Mouse (Mus musculus): Measurements from ENCODE around the gene Sept1. TPM values are rescaled to one million over a fixed set of nuclear protein-coding genes. Genes with fewer than 3 reads are reported as not detected.

Sept1 gene
- polyA plus RNA-seq, 1 experiment from 2014 or later = 11.6 TPM

DNA sequence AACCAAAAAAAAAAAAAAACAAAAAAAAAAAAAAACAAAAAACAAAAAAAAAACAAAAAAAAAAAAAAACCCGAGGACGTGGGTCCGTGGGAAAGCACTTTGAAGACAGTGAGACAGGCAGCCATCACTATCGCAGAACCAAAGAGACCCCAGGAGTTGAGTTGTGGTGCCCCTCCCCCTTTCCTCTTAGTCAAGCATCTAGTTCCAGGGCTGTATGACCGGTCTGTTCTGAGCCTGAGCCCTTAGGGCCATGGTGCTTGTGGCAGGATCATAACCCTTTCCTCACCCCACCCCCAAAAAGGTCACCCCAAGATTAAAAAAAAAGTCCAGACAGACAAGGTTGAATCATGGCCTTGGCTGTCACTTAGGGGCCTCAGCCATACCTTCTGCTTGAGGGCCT is 16.6 kb downstream of the Sept1 start:
- H3K4me2 ChIP-seq (ENCODE audit: low read length) = no peak overlapping the region
- H3K36me3 ChIP-seq (ENCODE audit: control insufficient read depth, insufficient read depth, low read length) = no peaks in the 10 kb centered on the region
- H3K4me1 ChIP-seq (ENCODE audit: control insufficient read depth, insufficient read depth, low read length) = no peaks in the 10 kb centered on the region
- H3K4me3 ChIP-seq (replicated peaks; ENCODE audit: low read depth, low read length) = no peak overlapping the region
- no peak overlapping the region for H3K27ac ChIP-seq (replicated peaks; ENCODE audit: low read depth, low read length)
- H3K9ac ChIP-seq (replicated peaks; ENCODE audit: low read length) = no peak overlapping the region
- ATAC-seq (ENCODE audit: low FRiP score, low TSS enrichment) = no peak
- H3K27me3 ChIP-seq (ENCODE audit: control insufficient read depth, insufficient read depth, low read length) = no peaks in the 10 kb centered on the region; the same call in 1 of the 2 replicates
- DNase-seq = no peak
- H3K9me3 ChIP-seq (ENCODE audit: control insufficient read depth, low read length) = no peaks in the 10 kb centered on the region
- WGBS = 93% methylated on average over 5 of the region's 5 CpGs

DNA sequence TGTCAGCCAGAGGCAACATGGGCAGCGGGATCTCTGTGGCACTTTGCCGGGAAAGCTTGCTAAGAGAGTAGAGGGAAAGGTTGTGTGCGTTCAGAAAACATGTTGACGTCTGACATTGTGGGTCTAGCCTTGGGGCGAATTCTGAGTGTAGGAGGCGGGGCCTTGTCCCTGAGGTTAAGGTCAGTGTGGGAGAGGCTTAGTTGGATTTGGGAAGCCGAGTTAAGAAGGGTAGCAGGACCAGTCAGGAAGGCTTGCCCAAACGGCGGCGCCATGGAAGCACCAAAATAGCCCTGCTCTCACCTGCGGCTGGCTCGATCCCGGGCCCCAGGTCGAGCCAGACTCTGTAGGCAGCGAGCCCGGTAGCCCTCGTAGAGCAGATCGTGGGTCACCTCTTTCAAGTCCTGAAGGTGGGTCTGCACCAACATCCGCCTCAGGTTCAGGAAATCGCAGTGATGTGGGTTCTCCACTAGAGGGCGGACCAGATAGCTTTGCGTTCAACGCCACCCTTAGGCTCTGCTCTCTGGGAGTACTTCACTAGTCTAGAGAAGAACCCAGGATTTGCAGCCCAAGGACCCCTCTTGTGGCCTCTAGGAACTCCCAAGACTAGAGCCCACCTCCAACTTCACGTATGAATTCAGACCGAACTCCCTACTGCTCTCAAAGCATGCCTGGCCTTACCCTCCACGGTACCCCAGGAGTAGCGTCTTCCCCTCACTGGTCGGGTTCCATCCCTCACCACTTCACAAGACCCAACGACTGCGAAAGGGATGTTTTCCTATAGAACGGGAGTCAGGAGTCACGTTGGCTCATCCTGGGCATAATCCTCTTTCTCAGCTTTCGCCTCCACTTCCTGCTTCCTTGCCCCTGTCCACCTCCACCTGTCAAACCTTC is 17.7 kb downstream of the Sept1 start:
- 0 out of 2 replicates have a peak overlapping the region, but pooled peaks have one; percentile 8 for H3K4me3 ChIP-seq (replicated peaks; ENCODE audit: low read depth, low read length)
- H3K9ac ChIP-seq (replicated peaks; ENCODE audit: low read length) = no peak overlapping the region
- ATAC-seq (ENCODE audit: low FRiP score, low TSS enrichment) (no peak), DNase-seq (peak; percentile 86)
- H3K4me2 ChIP-seq (ENCODE audit: low read length) = peak overlapping the region; percentile 40
- no peaks in the 10 kb centered on the region for H3K36me3 ChIP-seq (ENCODE audit: control insufficient read depth, insufficient read depth, low read length)
- no peaks in the 10 kb centered on the region; the same call in 1 of the 2 replicates for H3K27me3 ChIP-seq (ENCODE audit: control insufficient read depth, insufficient read depth, low read length)
- WGBS = 27% methylated on average over 33 of the region's 33 CpGs
- H3K27ac ChIP-seq (replicated peaks; ENCODE audit: low read depth, low read length) = no peak overlapping the region
- H3K4me1 ChIP-seq (ENCODE audit: control insufficient read depth, insufficient read depth, low read length) = no peaks in the 10 kb centered on the region
- no peaks in the 10 kb centered on the region for H3K9me3 ChIP-seq (ENCODE audit: control insufficient read depth, low read length)

- Histone ChIP-seq H3K4me2 (ENCODE audit: low read length) (peak overlapping the region; percentile 40; the same call in 1 of the 2 replicates), H3K9me3 (ENCODE audit: control insufficient read depth, low read length) (no peaks in the 10 kb centered on the region), H3K4me3 (replicated peaks; ENCODE audit: low read depth, low read length) (no peak overlapping the region), H3K36me3 (ENCODE audit: control insufficient read depth, insufficient read depth, low read length) (no peaks in the 10 kb centered on the region), H3K9ac (replicated peaks; ENCODE audit: low read length) (no peak overlapping the region), H3K4me1 (ENCODE audit: control insufficient read depth, insufficient read depth, low read length) (peaks cover 4% of the 10 kb centered on the region), H3K27ac (replicated peaks; ENCODE audit: low read depth, low read length) (no peak overlapping the region), H3K27me3 (ENCODE audit: control insufficient read depth, insufficient read depth, low read length) (no peaks in the 10 kb centered on the region; the same call in 1 of the 2 replicates)
- 31% methylated on average over 21 of the region's 21 CpGs for WGBS
- no peak for ATAC-seq (ENCODE audit: low FRiP score, low TSS enrichment)
- no peak for DNase-seq
Measured at GRCm38 (mm10) chr7:127214521-127214920, 18.4 kb downstream of the Sept1 start.

DNA sequence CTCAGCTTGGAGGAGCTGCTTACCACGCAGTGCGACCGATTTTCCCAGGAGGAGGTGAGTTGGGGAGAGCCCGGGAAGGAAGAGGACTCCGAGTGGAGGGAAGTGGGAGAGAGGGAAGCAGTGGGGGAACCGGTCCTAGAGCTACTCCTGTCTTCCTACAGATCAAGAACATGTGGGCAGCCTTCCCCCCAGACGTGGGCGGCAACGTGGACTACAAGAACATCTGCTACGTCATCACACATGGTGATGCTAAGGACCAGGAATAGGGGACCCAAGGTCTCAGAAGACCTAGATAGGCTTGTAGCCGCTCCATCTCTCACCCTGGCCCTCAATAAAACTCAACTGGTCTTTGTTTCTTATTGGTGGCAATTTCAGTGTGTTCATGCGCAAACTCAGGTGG is 19.0 kb downstream of the Sept1 start:
- Histone ChIP-seq H3K9ac (replicated peaks; ENCODE audit: low read length) (no peak overlapping the region), H3K4me2 (ENCODE audit: low read length) (no peak overlapping the region), H3K9me3 (ENCODE audit: control insufficient read depth, low read length) (no peaks in the 10 kb centered on the region), H3K36me3 (ENCODE audit: control insufficient read depth, insufficient read depth, low read length) (no peaks in the 10 kb centered on the region), H3K27ac (replicated peaks; ENCODE audit: low read depth, low read length) (no peak overlapping the region), H3K4me3 (replicated peaks; ENCODE audit: low read depth, low read length) (no peak overlapping the region), H3K4me1 (ENCODE audit: control insufficient read depth, insufficient read depth, low read length) (peaks cover 8% of the 10 kb centered on the region), H3K27me3 (ENCODE audit: control insufficient read depth, insufficient read depth, low read length) (no peaks in the 10 kb centered on the region; the same call in 1 of the 2 replicates)
- ATAC-seq (ENCODE audit: low FRiP score, low TSS enrichment) = no peak
- WGBS = 49% methylated on average over 12 of the region's 12 CpGs
- DNase-seq = no peak

GRCm38 (mm10) chr7:127213485-127213884 is 19.4 kb downstream of the Sept1 start:
- H3K4me1 ChIP-seq (ENCODE audit: control insufficient read depth, insufficient read depth, low read length) = peaks cover 8% of the 10 kb centered on the region
- no peaks in the 10 kb centered on the region; the same call in 1 of the 2 replicates for H3K27me3 ChIP-seq (ENCODE audit: control insufficient read depth, insufficient read depth, low read length)
- no peak for ATAC-seq (ENCODE audit: low FRiP score, low TSS enrichment)
- H3K4me2 ChIP-seq (ENCODE audit: low read length) = no peak overlapping the region
- H3K36me3 ChIP-seq (ENCODE audit: control insufficient read depth, insufficient read depth, low read length) = no peaks in the 10 kb centered on the region
- H3K4me3 ChIP-seq (replicated peaks; ENCODE audit: low read depth, low read length) = no peak overlapping the region
- no peaks in the 10 kb centered on the region for H3K9me3 ChIP-seq (ENCODE audit: control insufficient read depth, low read length)
- 37% methylated on average over 7 of the region's 7 CpGs for WGBS
- peak; percentile 65 for DNase-seq
- no peak overlapping the region for H3K27ac ChIP-seq (replicated peaks; ENCODE audit: low read depth, low read length)
- no peak overlapping the region for H3K9ac ChIP-seq (replicated peaks; ENCODE audit: low read length)

GRCm38 (mm10) chr7:127212432-127213250 is 20.3 kb downstream of the Sept1 start:
- WGBS = 94% methylated on average over 12 of the region's 12 CpGs
- peaks cover 8% of the 10 kb centered on the region for H3K4me1 ChIP-seq (ENCODE audit: control insufficient read depth, insufficient read depth, low read length)
- no peak overlapping the region for H3K27ac ChIP-seq (replicated peaks; ENCODE audit: low read depth, low read length)
- H3K9me3 ChIP-seq (ENCODE audit: control insufficient read depth, low read length) = no peaks in the 10 kb centered on the region
- ATAC-seq (ENCODE audit: low FRiP score, low TSS enrichment) = no peak
- no peak overlapping the region for H3K4me3 ChIP-seq (replicated peaks; ENCODE audit: low read depth, low read length)
- DNase-seq = no peak
- no peaks in the 10 kb centered on the region; the same call in 1 of the 2 replicates for H3K27me3 ChIP-seq (ENCODE audit: control insufficient read depth, insufficient read depth, low read length)
- no peak overlapping the region for H3K9ac ChIP-seq (replicated peaks; ENCODE audit: low read length)
- no peak overlapping the region for H3K4me2 ChIP-seq (ENCODE audit: low read length)
- H3K36me3 ChIP-seq (ENCODE audit: control insufficient read depth, insufficient read depth, low read length) = no peaks in the 10 kb centered on the region

- Histone ChIP-seq H3K27me3 (ENCODE audit: control insufficient read depth, insufficient read depth, low read length) (no peaks in the 10 kb centered on the region; the same call in 1 of the 2 replicates), H3K4me3 (replicated peaks; ENCODE audit: low read depth, low read length) (no peak overlapping the region), H3K9ac (replicated peaks; ENCODE audit: low read length) (no peak overlapping the region), H3K36me3 (ENCODE audit: control insufficient read depth, insufficient read depth, low read length) (no peaks in the 10 kb centered on the region), H3K27ac (replicated peaks; ENCODE audit: low read depth, low read length) (no peak overlapping the region), H3K4me2 (ENCODE audit: low read length) (no peak overlapping the region), H3K4me1 (ENCODE audit: control insufficient read depth, insufficient read depth, low read length) (peaks cover 16% of the 10 kb centered on the region), H3K9me3 (ENCODE audit: control insufficient read depth, low read length) (no peaks in the 10 kb centered on the region)
- ATAC-seq (ENCODE audit: low FRiP score, low TSS enrichment) (no peak), DNase-seq (no peak)
- 80% methylated on average over 5 of the region's 5 CpGs for WGBS
Measured at GRCm38 (mm10) chr7:127211014-127211745, 21.8 kb downstream of the Sept1 start.

GRCm38 (mm10) chr7:127210266-127210665 is 22.7 kb downstream of the Sept1 start:
- H3K4me2 ChIP-seq (ENCODE audit: low read length) = no peak overlapping the region
- no peak overlapping the region for H3K9ac ChIP-seq (replicated peaks; ENCODE audit: low read length)
- ATAC-seq (ENCODE audit: low FRiP score, low TSS enrichment) (no peak), DNase-seq (no peak)
- 97% methylated on average over 4 of the region's 4 CpGs for WGBS
- no peak overlapping the region for H3K4me3 ChIP-seq (replicated peaks; ENCODE audit: low read depth, low read length)
- peaks cover 23% of the 10 kb centered on the region for H3K4me1 ChIP-seq (ENCODE audit: control insufficient read depth, insufficient read depth, low read length)
- no peak overlapping the region for H3K27ac ChIP-seq (replicated peaks; ENCODE audit: low read depth, low read length)
- no peaks in the 10 kb centered on the region for H3K36me3 ChIP-seq (ENCODE audit: control insufficient read depth, insufficient read depth, low read length)
- H3K9me3 ChIP-seq (ENCODE audit: control insufficient read depth, low read length) = no peaks in the 10 kb centered on the region
- H3K27me3 ChIP-seq (ENCODE audit: control insufficient read depth, insufficient read depth, low read length) = no peaks in the 10 kb centered on the region; the same call in 1 of the 2 replicates

Measured in midbrain, embryonic 14.5 days (tissue).